Mouse (Mus musculus): ENCODE measurements at regions not wholly inside any gene's neighbourhood (a gene's known extent, or its start where the extent isn't known, plus 50 kb on each side); places are given as distances from the start of the nearest gene placed in this dataset.

- TF ChIP-seq CTCF (IDR thresholded peaks at IDR 0.05; ENCODE audit: low read depth) = no peak
- TF ChIP-seq EP300 (IDR thresholded peaks at IDR 0.05; ENCODE audit: low read depth) = no peak
Measured at GRCm38 (mm10) chr8:6573492-6573891, 1468.3 kb upstream of the Slc10a2 start.
